Mouse (Mus musculus) left cerebral cortex, postnatal 25 days (tissue): ENCODE data around the gene Srp68. TPM values are rescaled to one million over a fixed set of nuclear protein-coding genes. Genes with fewer than 3 reads are reported as not detected.
A peak's percentile ranks its signal among the peaks of the same experiment; 100 is the strongest.
"Not testable (repeated sequence)": the region's sequence is repeated elsewhere in the genome, so short reads cannot be mapped to it uniquely, and the experiment has no call there.

Source experiments
- DNase-seq, 2 experiments: peaks; one replicate each; pipeline ENCODE4 v3.0.0; 2022; ENCODE audit warnings: low spot score in 2 of 2, mixed read lengths in 1 of 2
- intact Hi-C: fragments of 180-260 bp; cut with DNase I; formaldehyde crosslinking; loops from one replicate; pipeline ENCODE4 v1.15.1; 2025
- total RNA-seq, 2 experiments: library from RNA; stranded (reverse); gene quantifications; 2 replicates each; pipeline ENCODE4 v1.2.3; 2021

The Srp68 gene
- total RNA-seq, 2 experiments from 2014 or later: 65.8 to 69.8 TPM

DNA sequence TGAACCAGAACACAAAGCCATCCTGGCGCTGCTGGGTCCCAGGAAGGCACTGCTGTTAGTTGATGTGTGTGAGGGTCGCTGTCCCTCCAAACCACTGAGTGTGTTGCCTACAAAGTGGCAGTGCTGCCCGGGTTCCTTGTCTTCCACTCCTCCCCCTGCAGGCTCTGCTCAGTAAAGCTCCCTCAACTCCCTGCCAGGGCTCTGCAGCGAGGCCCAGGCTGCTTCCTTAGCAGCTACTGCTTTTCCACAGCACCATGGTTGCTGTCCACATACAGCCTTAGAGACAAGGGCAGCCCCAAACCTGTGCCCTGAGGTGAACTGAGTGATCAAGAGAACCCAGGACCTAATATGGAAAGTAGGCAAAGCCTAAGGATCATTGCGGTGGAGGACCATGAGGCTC lies 13.3 kb upstream of the Srp68 start:
- intact Hi-C loops: no loop called here
- no peak for DNase-seq

GRCm38 (mm10) chr11:116285770-116286191 lies 11.8 kb upstream of the Srp68 start:
- intact Hi-C loops: no loop called here
- no peak for DNase-seq

- DNase-seq: no peak
- intact Hi-C loops: no loop called here
Observed at GRCm38 (mm10) chr11:116283982-116284381, 10.0 kb upstream of the Srp68 start.

GRCm38 (mm10) chr11:116282912-116283521 lies 9.0 kb upstream of the Srp68 start:
- no peak for DNase-seq
- intact Hi-C loops: no loop called here

DNA sequence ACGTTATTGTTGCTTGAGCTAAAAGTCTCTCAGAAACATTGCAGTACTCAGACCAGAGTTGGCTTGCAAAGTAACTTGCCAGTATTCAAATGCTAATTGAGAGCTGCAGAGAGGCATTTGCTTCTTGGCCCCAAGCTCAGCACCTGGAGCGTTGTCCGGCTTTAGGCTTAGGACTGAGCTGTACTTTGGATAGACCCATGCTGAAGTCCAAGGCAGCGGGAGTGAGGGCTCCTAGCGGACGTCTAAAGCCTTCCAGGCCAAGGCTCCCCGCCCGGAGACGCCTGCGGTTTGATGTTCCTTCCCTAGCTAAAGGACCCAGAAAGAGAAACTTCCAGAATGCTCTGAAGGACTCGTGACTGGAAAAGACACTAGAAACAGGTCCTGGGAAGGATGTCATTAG lies 8.1 kb upstream of the Srp68 start:
- intact Hi-C loops: no loop called here
- no peak for DNase-seq

GRCm38 (mm10) chr11:116281671-116282070 lies 7.7 kb upstream of the Srp68 start:
- intact Hi-C loops: no loop called here
- no peak for DNase-seq

GRCm38 (mm10) chr11:116280751-116281663 lies 7.0 kb upstream of the Srp68 start, which contains the start of gene Galr2:
Gene Galr2 (plus strand): TSS chr11:116280939.
- no peak for DNase-seq
- intact Hi-C loops: no loop called here

GRCm38 (mm10) chr11:116277184-116277583 lies 3.2 kb upstream of the Srp68 start:
- DNase-seq, intact Hi-C loops: not testable (repeated sequence)

- intact Hi-C loops: loop anchor here (2.0 kb wide), 1 partner anchor 33 kb away; the partner anchor contains the start of gene Exoc7
- DNase-seq: no peak
Observed at GRCm38 (mm10) chr11:116273469-116274044, 460 bp downstream of the Srp68 start.

DNA sequence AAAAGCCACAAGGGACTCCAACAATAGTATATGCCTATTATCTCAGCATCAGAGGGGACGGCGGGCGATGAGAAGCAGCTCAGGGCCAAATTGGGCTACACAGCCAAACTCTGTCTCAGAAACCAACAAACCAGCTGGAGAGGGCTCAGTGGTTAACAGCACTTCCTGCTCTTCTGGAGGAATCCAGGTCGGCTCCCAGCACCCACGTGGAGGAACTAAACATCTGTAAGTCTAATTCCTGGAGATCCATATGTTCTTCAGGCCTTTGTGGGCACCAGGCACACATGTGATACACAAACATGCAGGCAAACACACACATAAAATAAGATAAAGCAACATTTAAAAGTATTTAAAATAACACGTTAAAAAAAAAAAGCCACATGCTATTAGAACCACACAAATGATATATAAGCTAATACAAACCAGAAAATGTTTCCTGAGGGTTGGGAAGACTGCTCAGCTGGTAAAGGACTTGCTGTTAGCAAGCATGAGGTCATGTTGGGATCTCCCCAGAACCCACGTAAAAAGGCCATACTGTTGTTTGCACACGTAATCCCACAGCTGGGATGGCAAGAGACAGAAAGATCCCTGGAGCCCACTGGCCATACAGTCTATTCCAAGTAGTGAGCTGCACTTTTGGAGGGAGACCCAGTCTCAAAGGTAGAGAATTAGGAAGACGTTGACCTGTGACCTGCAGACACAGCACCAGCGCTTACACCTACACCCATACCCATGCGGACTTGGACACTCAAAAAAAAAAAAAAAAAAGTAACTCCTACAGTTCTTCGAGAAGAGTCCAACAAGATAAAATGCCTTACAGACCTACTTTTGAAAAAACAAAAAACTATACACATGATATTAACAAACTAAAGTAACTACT lies 1.2 kb downstream of the Srp68 start:
- intact Hi-C loops: no loop called here
- DNase-seq: no peak

GRCm38 (mm10) chr11:116269560-116269959 lies 4.5 kb downstream of the Srp68 start:
- intact Hi-C loops: no loop called here
- DNase-seq: no peak

- no peak for DNase-seq
- intact Hi-C loops: no loop called here
Observed at GRCm38 (mm10) chr11:116268313-116268712, 5.7 kb downstream of the Srp68 start.

- no peak for DNase-seq
Observed at GRCm38 (mm10) chr11:116267637-116268036, 6.4 kb downstream of the Srp68 start.

DNA sequence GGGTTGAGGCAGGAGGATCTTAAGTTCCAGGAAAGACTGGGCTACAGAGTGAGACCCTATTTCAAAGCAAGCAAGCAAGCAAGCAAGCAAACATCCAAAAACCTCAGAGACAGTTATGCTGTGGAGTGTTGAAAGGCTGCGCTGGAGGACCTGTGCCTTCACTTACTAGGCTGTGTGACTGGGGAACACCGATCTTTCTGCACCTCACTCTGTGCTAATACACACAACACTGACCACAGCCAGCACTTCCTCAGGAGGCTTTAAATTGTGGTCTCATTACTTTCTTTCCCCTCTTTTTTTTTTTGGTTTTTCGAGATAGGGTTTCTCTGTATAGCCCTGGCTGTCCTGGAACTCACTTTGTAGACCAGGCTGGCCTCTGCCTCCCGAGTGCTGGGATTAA lies 8.2 kb downstream of the Srp68 start:
- DNase-seq: no peak
- intact Hi-C loops: no loop called here

More at GRCm38 (mm10) chr11:116267637-116268036, 6.4 kb downstream of the Srp68 start:
- intact Hi-C loops: no loop called here

- intact Hi-C loops: no loop called here
- DNase-seq: peak; percentile 28 to 65
Observed at GRCm38 (mm10) chr11:116265352-116265751, 8.7 kb downstream of the Srp68 start.

GRCm38 (mm10) chr11:116260259-116260658 lies 13.8 kb downstream of the Srp68 start:
- intact Hi-C loops: no loop called here
- no peak for DNase-seq

- no peak for DNase-seq
- intact Hi-C loops: no loop called here
Observed at GRCm38 (mm10) chr11:116259461-116259860, 14.6 kb downstream of the Srp68 start.

DNA sequence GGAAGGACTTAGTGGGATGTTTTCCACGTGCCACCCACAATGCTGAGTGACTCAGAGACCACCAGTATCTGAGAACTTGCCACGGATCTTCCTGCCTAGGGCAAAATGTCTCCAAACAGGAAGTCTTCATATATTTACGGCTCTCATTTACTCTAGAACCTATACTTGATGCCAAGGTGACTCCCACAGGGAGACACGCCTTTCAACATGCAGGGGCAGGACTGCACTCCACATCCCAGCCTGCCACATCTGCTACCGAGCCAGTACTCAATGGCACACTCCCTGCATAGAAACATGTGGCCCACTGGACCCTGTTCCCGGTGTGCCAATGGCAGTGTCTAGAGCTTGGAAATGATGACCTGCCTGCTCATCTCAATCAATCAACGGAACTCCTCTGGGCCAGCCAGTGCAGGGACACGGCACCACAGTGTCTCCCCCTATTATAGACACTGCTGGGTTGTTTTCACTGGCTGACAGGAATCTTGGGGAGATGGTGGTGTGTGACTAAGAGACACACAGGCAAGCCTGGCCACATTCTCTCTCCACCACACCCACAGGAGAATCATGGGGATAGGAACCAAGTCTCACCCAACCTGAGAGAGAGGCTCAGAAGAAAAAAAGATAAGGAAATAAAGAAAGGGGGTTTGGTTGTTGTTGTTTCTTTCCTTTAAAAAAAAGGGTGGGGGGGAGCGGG lies 17.9 kb downstream of the Srp68 start:
- peak in 1 of 2 experiments; percentile 43 for DNase-seq
- intact Hi-C loops: no loop called here
